Mouse (Mus musculus): ENCODE measurements at regions not wholly inside any gene's neighbourhood (a gene's known extent, or its start where the extent isn't known, plus 50 kb on each side); places are given as distances from the start of the nearest gene placed in this dataset.

DNA sequence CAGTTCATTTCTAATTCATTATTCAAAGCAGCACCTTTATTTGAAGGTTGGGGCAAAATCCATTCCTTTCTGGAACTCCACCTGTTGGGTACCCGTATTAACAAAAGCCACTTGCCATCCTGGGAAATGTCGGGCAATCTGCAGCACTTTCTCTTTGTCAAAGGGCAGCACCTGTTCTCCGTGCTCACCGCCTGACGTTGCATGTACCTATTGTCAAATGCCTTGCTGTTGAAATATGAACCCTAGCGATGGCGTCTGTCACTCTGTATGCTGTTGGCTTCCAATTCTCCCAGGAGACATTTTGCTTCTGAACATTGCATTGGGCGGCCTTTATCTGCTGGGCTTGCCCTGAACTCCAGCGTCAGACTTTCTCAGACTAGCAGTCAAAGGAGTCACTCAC lies 55.3 kb upstream of the Synm start:
- H3K4me3 ChIP-seq (ENCODE audit: control insufficient read depth, low read depth, low read length), result no peak overlapping the region
- no peaks in the 10 kb centered on the region for H3K4me1 ChIP-seq (ENCODE audit: control insufficient read depth, insufficient read depth, low read length)
- H3K27ac ChIP-seq (ENCODE audit: control insufficient read depth, insufficient read depth, low read depth, low read length), result no peak overlapping the region
- TF ChIP-seq CTCF (IDR thresholded peaks at IDR 0.05; ENCODE audit: control insufficient read depth, insufficient read depth, insufficient replicate concordance, low read depth, low read length) (no peak), POLR2A (IDR thresholded peaks at IDR 0.05; ENCODE audit: control insufficient read depth, low read depth, low read length) (no peak)
- no peaks in the 10 kb centered on the region for H3K36me3 ChIP-seq (ENCODE audit: control insufficient read depth, insufficient read depth, low read length)
- H3K27me3 ChIP-seq (ENCODE audit: control insufficient read depth, insufficient read depth, low read length), result no peaks in the 10 kb centered on the region

Measured in testis, adult 2 months (tissue).